Mouse (Mus musculus) layer of hippocampus, adult 18-20 months (tissue): ENCODE data around the gene Nup153. TPM values are rescaled to one million over a fixed set of nuclear protein-coding genes. Genes with fewer than 3 reads are reported as not detected.

Experiments used
- DNase-seq, 2 experiments: peaks; one replicate each; pipeline ENCODE4 v3.0.0; 2022; ENCODE audit warnings: low spot score in 2 of 2
- total RNA-seq, 2 experiments: library from RNA; stranded (reverse); gene quantifications; 2 replicates each; pipeline ENCODE4 v1.2.3; 2021

The Nup153 gene
- total RNA-seq, 2 experiments from 2014 or later, result 57.5 to 58.6 TPM

DNA sequence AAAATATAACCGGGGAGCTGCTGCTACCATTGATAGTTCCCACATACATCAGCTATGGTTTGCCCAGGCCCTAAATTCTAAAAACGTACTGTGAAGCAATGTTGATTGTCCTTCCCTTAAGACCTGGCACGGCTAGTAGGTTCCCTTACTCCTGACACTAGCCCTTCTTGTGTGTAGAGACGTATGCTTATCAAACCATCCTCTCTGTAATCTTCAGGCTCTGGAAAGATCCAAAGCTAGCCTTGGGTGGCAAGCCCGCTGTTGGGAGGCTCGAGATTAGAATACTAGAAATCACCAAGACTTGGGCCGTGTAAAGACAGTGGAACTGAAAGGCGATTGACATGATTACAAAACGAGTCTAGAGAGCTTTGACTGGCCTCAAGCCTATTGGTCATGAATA, 57.2 kb downstream of the Nup153 start:
- DNase-seq, result no peak

- DNase-seq, result no peak
These were observed 58.0 kb downstream of the Nup153 start for GRCm38 (mm10) chr13:46669620-46670271.

- peak; percentile 87 to 92 for DNase-seq
These were observed 58.6 kb downstream of the Nup153 start, which contains the start of gene Fam8a1 for GRCm38 (mm10) chr13:46669048-46669619. Gene Fam8a1 (plus strand): TSS chr13:46669522.

DNA sequence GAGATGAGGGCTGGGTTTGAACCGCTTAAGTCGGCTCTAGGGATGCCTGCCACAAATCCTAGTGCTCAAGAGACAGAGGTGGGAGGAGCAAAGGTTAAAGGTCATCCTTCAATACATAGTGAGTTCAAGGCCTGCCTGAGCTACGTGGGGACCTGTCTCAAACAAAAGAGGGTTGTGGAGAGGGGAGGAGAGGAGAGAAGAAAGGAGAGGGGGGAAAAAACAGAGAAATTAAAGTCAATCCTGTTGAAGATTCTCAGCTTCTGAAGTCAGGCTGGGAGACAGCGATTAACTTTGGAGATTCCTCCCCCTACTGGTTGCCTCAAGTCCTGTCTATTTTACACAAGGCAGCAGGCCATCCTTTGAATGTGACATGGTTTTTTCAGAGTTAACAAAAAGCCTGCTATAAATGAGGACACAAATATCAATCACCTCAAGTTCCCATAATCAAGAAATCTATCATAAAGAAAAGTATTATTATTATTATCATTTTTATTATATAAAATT, 64.2 kb downstream of the Nup153 start:
- peak in 1 of 2 experiments; percentile 66 for DNase-seq

DNA sequence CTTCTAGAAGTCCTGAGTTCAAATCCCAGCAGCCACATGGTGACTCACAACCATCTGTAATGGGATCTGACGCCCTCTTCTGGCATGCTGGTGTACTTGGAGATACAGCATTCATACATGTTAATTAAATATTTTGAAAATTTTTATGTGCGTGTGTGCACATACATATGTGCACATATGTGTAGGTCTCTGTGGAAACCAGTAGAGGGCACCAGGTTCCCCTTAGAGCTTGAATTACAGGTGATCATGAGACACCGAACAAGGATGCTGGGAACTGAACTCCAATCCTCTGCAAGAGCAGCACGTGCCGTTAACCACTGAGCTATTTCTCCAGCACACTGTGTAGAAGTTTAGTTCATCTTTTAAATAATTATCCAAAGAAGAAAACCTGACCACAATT, 68.5 kb downstream of the Nup153 start:
- no peak for DNase-seq

- peak in 1 of 2 experiments; percentile 58 for DNase-seq
These were observed 73.2 kb downstream of the Nup153 start for GRCm38 (mm10) chr13:46654566-46654965.

GRCm38 (mm10) chr13:46653671-46654070, 74.1 kb downstream of the Nup153 start:
- peak in 1 of 2 experiments; percentile 58 for DNase-seq

GRCm38 (mm10) chr13:46652671-46653070, 75.1 kb downstream of the Nup153 start:
- DNase-seq, result no peak

DNA sequence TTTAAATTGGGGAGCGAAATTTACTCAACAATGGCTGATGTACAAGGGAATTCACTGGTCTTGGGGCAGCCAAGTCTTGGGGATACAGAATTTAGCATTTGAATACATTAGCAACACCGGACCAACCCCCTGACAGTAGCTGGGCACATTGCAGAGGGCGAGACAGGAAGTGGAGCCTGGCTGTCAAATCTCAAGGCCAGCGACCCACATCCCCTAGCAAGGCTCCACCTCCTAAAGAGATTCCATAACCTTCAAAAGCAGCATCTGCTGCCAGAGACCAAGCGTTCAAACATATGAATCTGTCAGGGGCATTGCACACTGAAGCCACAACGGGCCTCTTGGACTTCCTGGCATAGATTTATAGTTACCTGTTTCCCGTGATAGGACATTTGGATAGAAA, 75.9 kb downstream of the Nup153 start:
- no peak for DNase-seq

DNA sequence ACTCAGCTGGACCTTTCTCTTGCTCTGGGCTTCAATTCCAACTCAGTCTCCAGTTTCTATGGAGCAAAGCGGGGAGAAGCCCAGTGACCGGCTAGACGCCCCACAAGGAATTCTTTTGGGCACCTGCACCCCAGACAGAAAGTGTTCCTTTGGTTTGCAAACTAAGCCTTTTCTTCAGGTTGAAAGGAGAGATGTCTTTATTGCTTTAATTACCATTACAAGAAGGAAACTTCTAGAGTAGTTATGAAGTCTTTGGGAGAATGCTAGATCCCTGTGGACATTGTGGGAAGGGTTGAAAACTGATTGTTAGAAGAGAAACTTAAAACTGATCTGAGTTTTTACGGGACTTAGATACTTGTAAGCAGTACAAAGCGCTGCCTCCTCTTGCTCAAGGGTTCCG, 82.3 kb downstream of the Nup153 start:
- no peak for DNase-seq

DNA sequence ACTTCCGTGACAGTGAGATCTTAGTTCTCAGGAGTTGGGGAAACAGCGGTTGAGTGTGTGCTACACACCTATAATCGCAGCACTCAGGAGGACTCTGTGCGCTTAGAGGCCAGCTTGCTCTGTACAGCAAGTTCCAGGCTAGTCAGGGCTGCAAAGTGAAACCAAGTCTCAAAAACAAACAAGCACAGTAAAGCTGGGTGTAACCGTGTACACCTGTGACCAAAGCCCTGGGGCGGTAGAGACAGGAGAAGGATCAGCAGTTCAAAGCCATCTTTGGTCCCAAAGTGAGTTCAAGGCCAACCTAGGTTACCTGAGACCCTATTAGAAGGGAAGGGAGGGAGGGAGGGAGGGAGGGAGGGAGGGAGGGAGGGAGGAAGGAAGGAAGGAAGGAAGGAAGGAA, 83.6 kb downstream of the Nup153 start:
- DNase-seq, result no peak

- DNase-seq, result no peak
These were observed 85.4 kb downstream of the Nup153 start for GRCm38 (mm10) chr13:46642318-46642717.

GRCm38 (mm10) chr13:46640608-46641468, 86.9 kb downstream of the Nup153 start:
- DNase-seq, result peak; percentile 50 to 85

DNA sequence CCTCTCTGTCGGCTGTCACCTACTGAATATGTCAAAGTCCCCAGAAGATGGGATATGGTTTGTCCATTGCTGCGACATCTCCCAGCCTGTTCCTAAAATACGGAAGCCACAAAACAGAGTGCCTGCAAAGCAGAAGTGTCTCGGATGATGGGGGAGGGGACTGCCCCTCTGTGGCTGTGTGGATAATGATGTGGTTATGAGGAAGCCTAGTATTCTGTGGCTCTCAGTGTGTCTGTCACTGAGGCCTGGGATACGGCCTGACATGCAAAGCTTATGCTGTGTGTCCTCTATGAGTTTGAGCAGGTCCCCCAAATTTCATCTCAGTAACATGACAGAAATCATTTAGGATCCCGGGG, 93.6 kb downstream of the Nup153 start:
- DNase-seq, result peak in 1 of 2 experiments; percentile 53

DNA sequence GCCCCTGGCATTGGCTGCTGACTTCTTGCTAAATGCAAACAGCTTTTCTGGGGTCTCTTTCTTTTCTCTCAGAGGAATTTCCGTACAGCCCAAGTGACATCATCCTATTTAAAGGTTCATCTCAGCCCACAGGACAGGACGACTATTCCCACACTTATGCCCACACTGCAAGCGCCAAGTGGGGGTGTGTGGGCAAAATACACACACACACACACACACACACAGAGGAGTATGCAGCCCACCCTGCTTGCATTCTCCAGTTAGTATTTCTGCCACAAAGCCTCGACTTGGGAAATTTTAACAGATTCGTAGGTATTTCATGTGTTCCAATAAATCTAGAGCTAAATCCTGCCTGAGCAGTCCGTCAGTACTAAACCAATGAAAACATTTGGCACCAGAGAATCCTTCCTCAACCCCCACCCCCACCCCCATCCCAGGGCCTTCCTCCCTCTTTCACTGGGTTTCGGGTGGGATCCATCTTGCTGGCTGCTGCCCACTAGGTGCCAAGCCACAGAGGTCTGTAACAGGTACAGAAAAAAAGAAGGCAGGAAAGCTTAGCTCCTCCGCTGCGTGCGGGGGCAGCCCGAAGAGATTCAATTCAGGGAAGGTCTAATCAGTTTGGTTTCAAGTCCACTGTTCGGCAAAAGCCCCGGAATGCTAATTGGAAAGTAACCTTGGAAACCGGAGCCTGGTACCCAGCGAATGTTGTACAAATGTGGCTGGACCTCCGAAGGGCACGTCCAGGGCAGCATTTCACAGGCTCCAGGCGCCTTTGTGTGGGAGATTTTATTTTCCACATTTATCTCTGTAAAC, 94.2 kb downstream of the Nup153 start:
- peak; percentile 26 to 57 for DNase-seq

GRCm38 (mm10) chr13:46632796-46633195, 94.9 kb downstream of the Nup153 start:
- no peak for DNase-seq

Other genes with a start within 250 kb of the Nup153 start
- 100 to 1,000 TPM; 222 to 231 TPM for gene Cap2, start 226.1 kb downstream of the Nup153 start, total RNA-seq
- gene Fam8a1, start 58.4 kb downstream of the Nup153 start, total RNA-seq, result 10 to 100 TPM; 84.7 to 86.4 TPM
- gene Kif13a, start 201.9 kb upstream of the Nup153 start, total RNA-seq, result 10 to 100 TPM; 23.4 to 23.5 TPM